Mouse (Mus musculus) right cerebral cortex, postnatal 14 days (tissue): ENCODE results near the gene Clasp2.
"Not testable (repeated sequence)": the region's sequence is repeated elsewhere in the genome, so short reads cannot be mapped to it uniquely, and the experiment has no call there.

Experiments used
- DNase-seq: peaks from one replicate; pipeline ENCODE4 v3.0.0; 2022

Clasp2 gene

DNA sequence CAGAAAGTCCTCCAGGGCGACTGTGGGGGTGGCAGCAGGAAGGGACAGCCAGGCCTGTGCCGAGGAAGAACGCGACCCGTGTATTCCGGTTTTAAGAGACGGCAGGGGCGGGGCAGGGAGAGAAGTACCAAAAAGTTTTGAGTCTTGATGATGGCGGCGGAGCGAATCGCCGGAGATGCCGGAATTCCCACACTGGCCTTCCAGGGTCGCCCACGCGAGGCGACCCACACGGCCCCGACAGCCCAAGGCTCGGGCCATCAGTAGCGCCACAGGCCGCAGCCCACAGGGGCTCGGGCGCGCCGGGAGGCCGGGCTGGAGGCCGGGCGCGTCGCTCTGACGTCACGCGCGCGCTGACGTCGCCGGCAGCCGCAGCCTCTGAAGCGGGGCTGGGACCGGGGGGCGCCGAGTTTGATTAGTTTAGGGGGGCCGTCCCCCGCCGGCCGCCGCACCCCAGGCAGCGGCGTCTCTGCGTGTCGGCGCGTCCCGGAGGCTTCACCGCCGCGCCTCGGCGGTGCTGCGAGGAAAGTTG, at the start of gene Clasp2:
Gene Clasp2 (plus strand): TSS at position 366 of the 529 bp plus-strand sequence.
- DNase-seq, result peak; percentile 74

- no peak for DNase-seq
Measured at GRCm38 (mm10) chr9:113701441-113702160, 39.7 kb upstream of the Clasp2 start.

- DNase-seq, result no peak
Measured at GRCm38 (mm10) chr9:113706108-113706507, 35.2 kb upstream of the Clasp2 start.

- DNase-seq, result no peak
Measured at GRCm38 (mm10) chr9:113706841-113707240, 34.4 kb upstream of the Clasp2 start.

DNA sequence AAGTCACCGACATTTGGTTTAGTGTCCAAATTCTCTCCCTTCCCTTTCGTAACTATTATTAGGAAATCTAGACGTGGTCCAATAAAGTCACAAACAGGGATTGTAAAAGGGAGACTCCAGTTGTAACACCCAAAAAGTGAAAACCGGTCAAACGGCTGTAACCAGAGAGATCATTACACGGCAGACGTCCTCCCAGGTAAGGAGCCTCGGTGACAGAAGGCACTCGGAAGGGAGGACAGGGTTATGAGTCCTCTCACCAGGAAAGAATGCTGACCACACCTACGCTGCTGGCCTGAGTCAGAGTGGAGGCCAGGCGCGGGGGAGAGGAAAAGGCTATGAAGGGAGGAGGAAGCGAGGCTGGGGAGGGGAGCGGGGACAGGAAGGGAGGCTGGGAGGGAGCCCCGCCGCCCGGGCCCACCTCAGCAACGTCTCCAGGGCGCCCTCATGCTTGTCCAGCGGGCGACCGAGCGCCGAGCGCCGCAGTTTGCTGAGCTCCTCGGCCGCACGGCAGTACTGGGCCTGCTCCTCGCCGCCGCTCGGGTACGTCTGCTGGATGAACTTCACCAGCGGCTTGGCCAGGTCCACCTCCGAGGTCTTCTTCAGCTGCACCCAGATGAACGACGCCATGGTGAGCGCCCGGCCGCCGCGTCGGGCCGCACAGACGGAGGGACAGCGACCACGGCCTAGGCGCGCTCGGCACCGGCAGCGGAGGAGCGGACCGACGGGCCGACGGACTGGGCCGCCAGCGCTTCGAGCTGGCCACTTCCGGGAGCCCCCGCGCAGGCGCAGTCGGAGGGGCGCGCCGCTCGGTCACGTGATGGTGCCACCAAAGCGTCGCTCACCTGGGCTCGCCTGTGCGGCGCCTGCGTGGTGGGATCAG, 33.6 kb upstream of the Clasp2 start, which contains the start of gene Pdcd6ip:
Gene Pdcd6ip (minus strand): TSS at position 779 of the 880 bp plus-strand sequence.
- DNase-seq, result peak; percentile 95

GRCm38 (mm10) chr9:113708361-113709280, 32.7 kb upstream of the Clasp2 start:
- DNase-seq, result no peak

GRCm38 (mm10) chr9:113710871-113711270, 30.4 kb upstream of the Clasp2 start:
- no peak for DNase-seq

- DNase-seq, result peak; percentile 38
Measured at GRCm38 (mm10) chr9:113719063-113719462, 22.2 kb upstream of the Clasp2 start.

DNA sequence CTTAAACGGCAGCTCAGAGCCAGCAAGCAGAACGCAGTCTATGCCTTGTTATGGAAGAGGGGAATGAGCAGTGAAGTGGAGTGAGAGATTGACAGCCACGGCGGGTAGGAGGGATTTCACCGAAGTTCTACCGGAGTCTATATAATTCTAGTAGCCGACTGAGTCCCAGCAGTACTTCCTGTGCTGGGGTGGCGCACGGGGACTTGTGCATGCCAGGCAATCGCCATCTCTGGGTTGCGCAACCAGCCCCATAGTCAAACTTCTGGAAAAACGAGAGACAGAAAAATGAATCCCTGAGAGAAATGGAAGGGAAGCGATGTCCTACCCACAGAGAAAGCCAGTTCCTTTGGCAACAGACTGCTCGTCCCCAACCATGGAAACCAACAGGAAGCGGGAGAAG, 16.6 kb upstream of the Clasp2 start:
- DNase-seq, result no peak

DNA sequence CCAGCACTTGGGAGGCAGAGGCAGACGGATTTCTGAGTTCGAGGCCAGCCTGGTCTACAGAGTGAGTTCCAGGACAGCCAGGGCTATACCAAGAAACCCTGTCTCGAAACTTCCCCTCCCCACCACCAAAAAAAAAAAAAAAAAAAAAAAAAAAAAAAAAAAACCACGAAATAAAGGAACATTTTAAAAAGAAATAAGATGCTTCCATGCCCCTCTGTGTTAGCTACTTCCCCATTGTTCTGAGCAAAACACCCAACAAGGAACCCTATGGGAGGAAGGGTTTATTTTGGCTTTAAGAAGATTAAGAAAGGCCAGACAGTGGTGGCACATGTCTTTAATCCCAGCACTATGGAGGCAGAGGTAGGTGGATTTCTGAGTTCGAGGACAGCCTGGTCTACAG, 15.7 kb upstream of the Clasp2 start:
- DNase-seq, result not testable (repeated sequence)

GRCm38 (mm10) chr9:113726131-113726530, 15.1 kb upstream of the Clasp2 start:
- DNase-seq, result no peak

- no peak for DNase-seq
Measured at GRCm38 (mm10) chr9:113726991-113727680, 14.1 kb upstream of the Clasp2 start.

GRCm38 (mm10) chr9:113731540-113731939, 9.7 kb upstream of the Clasp2 start:
- DNase-seq, result no peak

GRCm38 (mm10) chr9:113735920-113736319, 5.4 kb upstream of the Clasp2 start:
- no peak for DNase-seq

GRCm38 (mm10) chr9:113738021-113738420, 3.3 kb upstream of the Clasp2 start:
- no peak for DNase-seq

GRCm38 (mm10) chr9:113738941-113739340, 2.3 kb upstream of the Clasp2 start:
- no peak for DNase-seq

DNA sequence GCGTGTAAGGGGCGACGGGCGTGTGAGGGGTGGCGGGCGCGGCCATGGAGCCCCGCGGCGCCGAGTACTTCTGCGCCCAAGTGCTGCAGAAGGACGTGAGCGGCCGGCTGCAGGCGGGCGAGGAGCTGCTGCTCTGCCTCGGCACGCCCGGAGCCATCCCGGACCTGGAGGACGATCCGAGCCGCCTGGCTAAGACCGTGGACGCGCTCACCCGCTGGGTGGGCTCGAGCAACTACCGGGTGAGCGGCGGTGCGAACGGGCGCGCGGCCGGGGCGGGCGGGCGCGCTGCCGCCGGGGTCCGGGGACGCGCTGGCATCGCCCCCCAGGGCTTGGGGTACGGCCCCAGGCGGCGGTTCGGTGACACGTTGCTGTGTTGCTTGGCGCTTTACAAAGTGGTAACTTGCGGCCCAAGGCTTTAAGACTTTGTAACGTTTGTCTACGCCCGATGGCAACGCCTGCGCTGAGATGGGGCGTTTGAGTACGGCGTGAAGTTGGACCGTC, 414 bp downstream of the Clasp2 start:
- peak; percentile 40 for DNase-seq

DNA sequence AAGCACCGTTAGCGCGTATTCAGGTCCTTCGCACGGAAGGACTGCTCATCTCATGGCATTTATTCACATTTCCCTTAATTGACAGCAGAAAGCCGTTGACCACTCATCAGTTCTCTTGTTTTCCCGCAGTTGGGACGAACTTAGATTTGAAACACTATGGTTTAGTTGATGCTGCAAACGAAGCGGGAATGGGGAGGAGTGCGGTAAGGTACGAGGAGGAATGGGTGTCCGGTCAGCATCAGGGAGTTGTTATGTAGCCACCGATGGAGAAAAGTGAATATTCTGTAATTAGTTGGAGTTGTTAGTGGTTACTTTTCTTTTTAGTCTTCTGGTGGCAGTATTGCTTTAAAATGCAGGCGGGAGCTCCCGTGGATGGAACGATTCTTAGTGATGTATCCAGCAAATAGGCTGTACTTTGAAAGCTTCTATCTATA, 1.1 kb downstream of the Clasp2 start:
- DNase-seq, result peak; percentile 19

- no peak for DNase-seq
Measured at GRCm38 (mm10) chr9:113743291-113743690, 2.0 kb downstream of the Clasp2 start.

DNA sequence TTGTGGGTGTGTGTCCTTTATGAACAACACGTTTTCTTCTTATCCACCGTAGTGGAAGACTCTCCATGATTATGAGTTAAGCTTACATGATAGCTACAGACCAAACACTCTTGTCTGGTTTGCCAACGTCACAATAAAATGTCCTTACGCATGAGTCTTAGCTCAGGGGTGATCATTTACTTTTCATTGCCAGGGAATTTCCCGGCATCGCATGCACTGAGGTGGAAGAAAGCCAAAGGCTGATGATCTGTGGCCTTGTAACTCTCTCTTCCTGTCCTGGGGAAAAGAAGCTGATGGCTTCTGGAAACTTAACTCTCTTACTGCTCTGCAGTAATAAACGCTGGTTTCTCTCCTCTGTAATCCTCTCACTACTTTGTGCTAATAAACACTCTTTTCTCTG, 8.1 kb downstream of the Clasp2 start:
- DNase-seq, result no peak

DNA sequence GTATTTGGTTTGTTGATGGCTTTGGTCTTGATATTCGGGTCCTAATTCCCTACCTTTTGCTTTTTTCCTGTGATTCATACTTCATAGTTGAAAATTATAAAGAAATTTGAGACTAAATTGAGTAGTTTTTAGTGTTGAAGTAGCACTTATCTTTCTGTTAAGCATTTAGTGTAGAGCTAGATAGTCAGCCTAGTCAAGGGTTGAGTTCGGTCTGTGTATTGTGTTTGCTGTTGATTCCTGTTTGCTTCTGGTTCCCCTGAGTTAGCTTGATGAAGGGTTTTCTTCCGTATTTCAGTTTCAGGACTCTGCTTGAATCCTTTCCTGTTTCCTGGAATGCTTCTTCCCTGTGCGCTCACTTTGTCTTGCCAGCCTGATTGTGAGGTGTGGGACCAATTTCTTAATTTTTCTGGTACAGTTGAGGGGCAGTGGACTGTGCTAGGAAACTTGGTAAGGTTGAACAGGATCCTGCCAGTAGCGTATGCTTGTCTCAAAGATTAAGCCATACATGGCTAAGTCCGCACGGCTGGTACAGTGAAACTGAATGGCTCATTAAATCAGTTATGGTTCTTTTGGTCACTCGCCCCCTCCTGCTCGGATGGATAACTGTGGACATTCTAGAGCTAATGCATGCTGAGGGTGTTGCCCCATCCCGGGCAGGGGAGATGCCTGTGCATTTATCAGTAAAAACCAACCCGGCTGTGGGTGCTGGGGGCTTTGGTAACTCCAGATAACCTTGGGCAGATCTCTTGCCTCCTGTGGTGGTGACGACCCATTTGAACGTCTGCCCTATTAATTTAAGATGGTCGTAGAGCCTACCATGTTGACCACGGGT, 14.8 kb downstream of the Clasp2 start:
- no peak for DNase-seq
